Mouse (Mus musculus): Measurements from ENCODE around the gene Rnf157. TPM values are rescaled to one million over a fixed set of nuclear protein-coding genes. Genes with fewer than 3 reads are reported as not detected.
A peak's percentile ranks its signal among the peaks of the same experiment; 100 is the strongest.

Rnf157 gene
- total and polyA plus RNA-seq, 2 experiments from 2014 or later, result 56.7 to 105 TPM

DNA sequence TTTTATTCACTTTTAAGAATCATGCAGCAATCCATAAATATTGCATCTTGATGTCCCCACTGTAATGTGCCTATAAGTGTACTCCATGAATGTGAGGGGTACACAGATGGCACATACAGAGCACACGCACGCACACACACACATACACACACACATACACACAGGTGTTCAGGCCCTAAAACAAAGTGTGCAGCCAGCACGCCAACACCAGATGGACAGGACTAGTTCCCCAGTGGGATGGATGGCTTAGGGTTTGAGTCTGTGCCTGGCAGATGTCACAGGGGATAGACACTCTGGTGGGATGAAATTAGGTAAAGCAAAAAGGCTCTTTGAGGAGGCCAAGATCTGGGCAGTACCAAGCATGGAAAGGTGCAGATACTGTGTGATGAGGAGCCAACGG is 76.4 kb downstream of the Rnf157 start:
- Histone ChIP-seq H3K4me2 (ENCODE audit: low read depth) (peak overlapping the region; percentile 99; the same call in 1 of the 2 replicates), H3K36me3 (ENCODE audit: insufficient read depth) (peaks cover 18% of the 10 kb centered on the region), H3K9me3 (ENCODE audit: low read length) (no peaks in the 10 kb centered on the region), H3K27ac (ENCODE audit: low read depth, low read length) (peak overlapping the region; percentile 51; the same call in 1 of the 2 replicates), H3K27me3 (ENCODE audit: insufficient read depth, low read length) (peaks cover 5% of the 10 kb centered on the region; the same call in 1 of the 2 replicates), H3K9ac (peak overlapping the region; percentile 66; the same call in 1 of the 2 replicates), H3K4me3 (ENCODE audit: low read depth, low read length) (0 out of 2 replicates have a peak overlapping the region, but pooled peaks have one; percentile 53), H3K4me1 (ENCODE audit: insufficient read depth) (peaks cover 11% of the 10 kb centered on the region)
- TF ChIP-seq CTCF (IDR thresholded peaks at IDR 0.05; ENCODE audit: low read depth), result no peak
- DNase-seq, result no peak
- no peak for ATAC-seq
- 63% methylated on average over 4 of the region's 4 CpGs for WGBS

DNA sequence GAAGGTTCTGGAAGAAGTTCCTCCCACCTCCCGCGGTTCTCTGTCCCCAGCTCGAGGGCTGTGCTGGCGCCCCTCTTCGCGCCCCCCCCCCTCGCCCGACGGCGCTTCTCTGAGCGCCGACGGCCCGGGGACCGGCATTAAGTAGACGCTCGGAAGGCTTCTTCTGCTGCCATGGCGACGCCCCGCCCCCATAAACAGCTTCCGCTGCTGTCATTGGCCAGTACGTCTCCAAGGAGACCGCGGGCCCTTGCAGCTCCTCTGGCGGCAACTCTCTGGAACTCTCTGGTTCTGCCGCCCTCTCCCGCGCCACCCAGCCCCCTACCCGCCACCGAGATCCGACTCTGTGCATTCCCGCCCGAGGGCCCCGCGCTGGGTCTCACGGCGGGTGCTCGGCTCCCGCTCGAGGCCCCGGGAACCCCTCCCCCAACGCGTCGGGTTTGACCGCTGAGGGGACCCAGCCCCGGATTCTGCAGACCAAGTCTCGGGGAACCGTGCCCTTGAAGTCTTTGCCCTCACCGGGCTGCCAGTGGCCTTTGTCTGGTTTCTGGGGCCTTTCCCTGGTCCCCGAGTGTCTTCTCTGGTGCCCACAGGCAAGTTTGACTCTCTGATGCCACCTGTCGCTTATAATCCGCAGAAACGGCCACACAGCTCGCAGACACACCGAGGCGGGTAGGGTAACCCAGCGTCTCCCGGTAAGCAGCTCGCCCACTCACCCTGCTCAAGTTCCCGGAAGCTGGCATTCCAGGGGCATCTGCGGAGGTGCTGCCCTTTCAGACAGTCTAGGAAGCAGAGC is 77.4 kb downstream of the Rnf157 start, which contains the start of gene Foxj1:
Gene Foxj1 (minus strand): TSS at position 156 of the 793 bp plus-strand sequence.
- H3K4me1 ChIP-seq (ENCODE audit: insufficient read depth), result peaks cover 11% of the 10 kb centered on the region
- ATAC-seq, result peak; percentile 97
- under 1% methylated on average over 54 of the region's 61 CpGs for WGBS

DNA sequence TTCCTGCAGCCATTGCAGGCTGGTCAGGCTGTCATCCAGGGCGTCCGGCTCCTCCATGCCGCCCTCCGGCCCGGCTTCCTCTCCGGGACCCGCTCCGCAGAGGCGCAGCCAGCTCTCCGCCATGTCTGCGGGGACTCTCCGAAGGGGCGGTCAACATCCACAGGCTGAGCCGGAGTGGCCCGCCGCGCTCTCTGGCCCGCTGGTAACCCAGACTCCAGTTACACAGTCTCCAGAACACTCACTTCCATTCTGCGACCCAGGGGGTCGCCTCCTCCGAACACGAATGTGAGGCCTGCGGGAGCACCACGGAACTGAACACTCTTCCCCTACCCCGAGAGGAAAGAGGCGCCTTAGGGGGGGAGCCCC is 78.4 kb downstream of the Rnf157 start:
- no peak for TF ChIP-seq CTCF (IDR thresholded peaks at IDR 0.05; ENCODE audit: low read depth)
- H3K4me2 ChIP-seq (ENCODE audit: low read depth), result peak overlapping the region; percentile 99
- WGBS, result 13% methylated on average over 26 of the region's 26 CpGs
- peak overlapping the region; percentile 53; the same call in 1 of the 2 replicates for H3K4me3 ChIP-seq (ENCODE audit: low read depth, low read length)
- H3K27ac ChIP-seq (ENCODE audit: low read depth, low read length), result no peak overlapping the region
- H3K9me3 ChIP-seq (ENCODE audit: low read length), result no peaks in the 10 kb centered on the region
- ATAC-seq (no peak), DNase-seq (no peak)
- peaks cover 8% of the 10 kb centered on the region; the same call in 1 of the 2 replicates for H3K36me3 ChIP-seq (ENCODE audit: insufficient read depth)
- H3K9ac ChIP-seq, result no peak overlapping the region
- peaks cover 5% of the 10 kb centered on the region; the same call in 1 of the 2 replicates for H3K27me3 ChIP-seq (ENCODE audit: insufficient read depth, low read length)
- peaks cover 11% of the 10 kb centered on the region for H3K4me1 ChIP-seq (ENCODE audit: insufficient read depth)

More for the DNA sequence above, 77.4 kb downstream of the Rnf157 start, which contains the start of gene Foxj1:
- H3K36me3 ChIP-seq (ENCODE audit: insufficient read depth), result peaks cover 13% of the 10 kb centered on the region; the same call in 1 of the 2 replicates
- no peaks in the 10 kb centered on the region for H3K9me3 ChIP-seq (ENCODE audit: low read length)
- peak within 1 kb of the TSS; percentile 51 for H3K27ac ChIP-seq (ENCODE audit: low read depth, low read length)
- H3K4me2 ChIP-seq (ENCODE audit: low read depth), result peak within 1 kb of the TSS; percentile 99
- peak; percentile 61 for TF ChIP-seq CTCF (IDR thresholded peaks at IDR 0.05; ENCODE audit: low read depth)
- peak within 1 kb of the TSS; percentile 66 for H3K9ac ChIP-seq
- DNase-seq, result peak; percentile 97
- H3K4me3 ChIP-seq (ENCODE audit: low read depth, low read length), result peak within 1 kb of the TSS; percentile 53
- peaks cover 5% of the 10 kb centered on the region; the same call in 1 of the 2 replicates for H3K27me3 ChIP-seq (ENCODE audit: insufficient read depth, low read length)

DNA sequence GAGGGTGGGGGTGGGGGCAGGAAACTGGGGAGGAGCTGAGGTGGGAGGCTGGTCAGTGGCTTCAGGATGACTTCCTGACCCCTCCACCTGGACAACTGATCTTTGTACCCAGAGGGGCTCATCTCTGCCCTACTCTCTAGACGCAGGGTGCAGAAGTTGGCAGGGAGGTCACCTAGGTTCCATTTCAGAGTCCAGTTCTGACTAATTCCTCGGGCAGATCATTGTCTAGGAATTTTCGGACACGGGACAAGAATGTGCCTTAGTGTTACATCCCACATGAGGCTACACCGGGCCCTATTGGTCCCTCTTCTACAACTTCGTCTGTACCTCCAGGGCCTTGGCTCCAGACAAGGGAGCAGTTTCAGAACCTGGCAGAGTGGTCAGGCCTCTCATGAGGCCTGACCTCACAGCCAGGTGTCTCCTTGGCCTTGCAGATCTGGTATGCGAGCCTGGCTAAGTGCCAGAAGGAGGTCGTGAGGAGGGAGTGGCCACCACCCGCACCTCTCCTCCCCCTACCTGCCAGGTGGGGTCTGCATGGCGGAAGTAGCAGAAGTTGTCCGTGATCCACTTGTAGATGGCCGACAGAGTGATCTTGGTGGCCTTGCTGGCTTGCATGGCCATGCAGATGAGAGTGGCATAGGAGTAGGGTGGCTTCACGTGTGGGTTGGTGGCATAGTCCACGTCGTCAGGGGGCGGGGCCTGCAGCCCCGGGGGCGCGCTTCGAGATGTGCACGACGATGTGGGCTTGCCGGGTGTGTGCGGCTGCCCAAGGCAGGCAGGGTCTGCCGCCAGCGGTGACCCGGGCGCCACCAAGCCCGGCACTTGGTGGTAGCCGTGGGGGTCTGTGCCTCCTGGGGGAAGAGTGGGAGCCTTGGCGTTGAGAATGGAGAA is 79.1 kb downstream of the Rnf157 start:
- peak overlapping the region; percentile 99 for H3K4me2 ChIP-seq (ENCODE audit: low read depth)
- H3K9me3 ChIP-seq (ENCODE audit: low read length), result no peaks in the 10 kb centered on the region
- peaks cover 5% of the 10 kb centered on the region; the same call in 1 of the 2 replicates for H3K27me3 ChIP-seq (ENCODE audit: insufficient read depth, low read length)
- H3K4me3 ChIP-seq (ENCODE audit: low read depth, low read length), result peak overlapping the region; percentile 53; the same call in 1 of the 2 replicates
- H3K9ac ChIP-seq, result no peak overlapping the region
- H3K36me3 ChIP-seq (ENCODE audit: insufficient read depth), result peaks cover 8% of the 10 kb centered on the region; the same call in 1 of the 2 replicates
- no peak overlapping the region for H3K27ac ChIP-seq (ENCODE audit: low read depth, low read length)
- WGBS, result 30% methylated on average over 31 of the region's 31 CpGs
- ATAC-seq, result no peak
- peaks cover 14% of the 10 kb centered on the region for H3K4me1 ChIP-seq (ENCODE audit: insufficient read depth)
- no peak for TF ChIP-seq CTCF (IDR thresholded peaks at IDR 0.05; ENCODE audit: low read depth)
- DNase-seq, result no peak

DNA sequence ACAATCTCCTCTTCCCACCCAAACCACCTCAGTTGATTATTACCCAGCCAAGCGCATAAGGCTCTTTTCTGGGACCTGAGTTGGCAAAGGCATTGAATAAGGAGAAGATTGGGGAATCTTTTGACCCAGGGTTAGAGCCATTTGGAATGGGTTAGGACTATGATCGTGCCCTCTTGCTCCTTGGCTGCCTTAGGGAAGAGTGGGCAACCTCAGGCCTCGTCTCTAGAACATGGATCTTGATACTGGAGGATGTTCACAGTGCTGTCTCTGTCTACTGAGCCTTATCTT is 79.9 kb downstream of the Rnf157 start:
- 63% methylated on average over 3 of the region's 3 CpGs for WGBS
- H3K27ac ChIP-seq (ENCODE audit: low read depth, low read length), result no peak overlapping the region
- no peak overlapping the region for H3K9ac ChIP-seq
- TF ChIP-seq CTCF (IDR thresholded peaks at IDR 0.05; ENCODE audit: low read depth), result no peak
- no peaks in the 10 kb centered on the region for H3K36me3 ChIP-seq (ENCODE audit: insufficient read depth)
- H3K4me2 ChIP-seq (ENCODE audit: low read depth), result no peak overlapping the region
- H3K4me3 ChIP-seq (ENCODE audit: low read depth, low read length), result no peak overlapping the region
- ATAC-seq (no peak), DNase-seq (no peak)
- no peaks in the 10 kb centered on the region for H3K9me3 ChIP-seq (ENCODE audit: low read length)
- H3K27me3 ChIP-seq (ENCODE audit: insufficient read depth, low read length), result peaks cover 5% of the 10 kb centered on the region; the same call in 1 of the 2 replicates
- peaks cover 14% of the 10 kb centered on the region for H3K4me1 ChIP-seq (ENCODE audit: insufficient read depth)

DNA sequence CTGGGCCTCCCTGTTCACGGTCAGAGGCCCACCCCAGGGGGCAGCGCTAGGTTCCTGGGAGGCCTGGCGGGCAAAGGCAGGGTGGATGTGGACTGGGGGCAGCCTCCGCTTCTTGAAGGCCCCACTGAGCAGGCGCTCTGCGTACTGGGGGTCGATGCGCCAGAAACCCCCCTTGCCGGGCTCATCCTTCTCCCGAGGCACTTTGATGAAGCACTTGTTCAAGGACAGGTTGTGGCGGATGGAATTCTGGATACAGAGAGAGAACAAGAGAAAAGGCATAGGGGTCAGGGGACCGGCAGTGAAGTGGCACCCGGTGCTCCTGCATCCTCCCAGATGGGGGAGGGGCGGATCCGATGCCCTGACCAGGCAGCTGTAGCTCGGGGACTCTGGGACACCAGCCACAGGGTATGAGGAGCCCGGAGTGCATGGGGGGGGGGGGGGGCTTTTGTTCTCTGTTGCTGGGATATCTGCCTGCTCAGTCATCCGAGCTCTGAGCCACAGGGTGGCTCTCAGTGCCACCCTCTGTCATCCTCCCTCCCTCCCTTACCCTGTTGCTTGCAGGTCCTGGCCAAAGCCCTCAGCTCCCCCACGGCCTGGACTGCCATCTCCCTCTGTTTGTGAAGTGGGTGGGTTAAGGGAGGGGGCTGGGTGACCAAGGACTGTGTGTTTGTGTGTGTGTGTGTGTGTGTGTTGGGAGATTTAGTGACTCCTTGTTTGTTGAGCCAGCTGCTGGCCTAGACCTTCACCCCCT is 80.4 kb downstream of the Rnf157 start:
- ATAC-seq (peak; percentile 28), DNase-seq (peak; percentile 47)
- 29% methylated on average over 19 of the region's 19 CpGs for WGBS
- Histone ChIP-seq H3K9ac (no peak overlapping the region), H3K36me3 (ENCODE audit: insufficient read depth) (no peaks in the 10 kb centered on the region), H3K27ac (ENCODE audit: low read depth, low read length) (peak overlapping the region; percentile 9; the same call in 1 of the 2 replicates), H3K9me3 (ENCODE audit: low read length) (no peaks in the 10 kb centered on the region), H3K4me2 (ENCODE audit: low read depth) (no peak overlapping the region), H3K4me1 (ENCODE audit: insufficient read depth) (peaks cover 14% of the 10 kb centered on the region), H3K27me3 (ENCODE audit: insufficient read depth, low read length) (peaks cover 5% of the 10 kb centered on the region; the same call in 1 of the 2 replicates), H3K4me3 (ENCODE audit: low read depth, low read length) (no peak overlapping the region)
- TF ChIP-seq CTCF (IDR thresholded peaks at IDR 0.05; ENCODE audit: low read depth), result no peak
